Mouse (Mus musculus) limb, embryonic 12.5 days (tissue): ENCODE results near the gene Rdh5. TPM values are rescaled to one million over a fixed set of nuclear protein-coding genes. Genes with fewer than 3 reads are reported as not detected.

Source experiments
- ATAC-seq: fragments of 200-750 bp; cut with Nextera tagmentation; 2 replicates; pipeline ENCODE4 v1.8.0; 2017; ENCODE audit warnings: low read depth, moderate TSS enrichment; ENCODE audit not compliant: insufficient number of reproducible peaks, insufficient read depth, low FRiP score, low TSS enrichment
- H3K27ac ChIP-seq: fragments of 300-500 bp; sonication (generic); 2 replicates; pipeline ENCODE4 v1.5.1; 2016; ENCODE audit warnings: mild to moderate bottlenecking, moderate library complexity
- H3K27me3 ChIP-seq: fragments of 300-500 bp; sonication (generic); 2 replicates; pipeline ENCODE4 v1.6.1; 2016; ENCODE audit warnings: mild to moderate bottlenecking, moderate library complexity
- H3K36me3 ChIP-seq: fragments of 300-500 bp; sonication (generic); 2 replicates; pipeline ENCODE4 v1.6.1; 2016; ENCODE audit warnings: mild to moderate bottlenecking, moderate library complexity
- H3K4me1 ChIP-seq: fragments of 300-500 bp; sonication (generic); replicated peaks from 2 replicates; pipeline ENCODE4 v1.6.1; 2016
- H3K4me2 ChIP-seq: fragments of 300-500 bp; sonication (generic); 2 replicates; pipeline ENCODE4 v1.6.1; 2016; ENCODE audit warnings: mild to moderate bottlenecking, moderate library complexity
- H3K4me3 ChIP-seq: fragments of 300-500 bp; sonication (generic); replicated peaks from 2 replicates; pipeline ENCODE4 v1.5.1; 2016; ENCODE audit warnings: mild to moderate bottlenecking
- H3K9ac ChIP-seq: fragments of 300-500 bp; sonication (generic); replicated peaks from 2 replicates; pipeline ENCODE4 v1.6.1; 2016; ENCODE audit warnings: mild to moderate bottlenecking, moderate library complexity
- H3K9me3 ChIP-seq: fragments of 300-500 bp; sonication (generic); 2 replicates; pipeline ENCODE4 v1.6.1; 2016; ENCODE audit warnings: mild to moderate bottlenecking, moderate library complexity
- WGBS: fragments of 180-500 bp; shearing (Covaris S2); methylation state at CpG from one replicate; pipeline ENCODE4 v1.1.7; 2016; 5-methylcytosine and 5-hydroxymethylcytosine counted together
- polyA plus RNA-seq: library from polyadenylated mRNA; unstranded; fragments of >200 nt; fragmentation: Nextera tagmentation; extraction: Ambion mirVana; gene quantifications from 2 replicates; pipeline ENCODE4 v1.2.1, GENCODE M21; 2016

Gene Rdh5
- polyA plus RNA-seq, 1 experiment from 2014 or later: 11.4 TPM

DNA sequence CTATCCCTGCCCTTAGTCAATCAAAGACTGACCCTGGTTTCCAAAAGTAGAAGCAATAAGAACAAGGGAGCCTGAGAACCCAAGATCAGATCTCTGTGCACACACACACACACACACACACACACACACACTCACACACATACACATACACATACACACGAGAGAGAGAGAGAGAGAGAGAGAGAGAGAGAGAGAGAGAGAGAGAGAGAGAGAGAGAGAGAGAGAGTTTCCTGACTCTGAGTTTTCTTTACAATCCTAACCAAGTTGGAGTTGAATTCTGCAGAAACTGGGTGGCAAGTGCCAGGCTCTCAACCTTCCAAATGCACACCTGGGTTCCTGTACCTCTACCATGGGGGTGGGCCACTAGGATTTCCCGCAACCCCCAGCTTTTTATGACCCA is 32.8 kb downstream of the Rdh5 start:
- Histone ChIP-seq H3K9ac (peak overlapping the region; percentile 86), H3K27me3 (no peaks in the 10 kb centered on the region), H3K4me1 (peaks cover 38% of the 10 kb centered on the region), H3K9me3 (no peaks in the 10 kb centered on the region), H3K4me3 (peak overlapping the region; percentile 87), H3K27ac (peak overlapping the region; percentile 97), H3K36me3 (peaks cover 34% of the 10 kb centered on the region), H3K4me2 (peak overlapping the region; percentile 86)
- ATAC-seq: no peak
- WGBS: 0% methylated on average over 1 of the region's 2 CpGs

DNA sequence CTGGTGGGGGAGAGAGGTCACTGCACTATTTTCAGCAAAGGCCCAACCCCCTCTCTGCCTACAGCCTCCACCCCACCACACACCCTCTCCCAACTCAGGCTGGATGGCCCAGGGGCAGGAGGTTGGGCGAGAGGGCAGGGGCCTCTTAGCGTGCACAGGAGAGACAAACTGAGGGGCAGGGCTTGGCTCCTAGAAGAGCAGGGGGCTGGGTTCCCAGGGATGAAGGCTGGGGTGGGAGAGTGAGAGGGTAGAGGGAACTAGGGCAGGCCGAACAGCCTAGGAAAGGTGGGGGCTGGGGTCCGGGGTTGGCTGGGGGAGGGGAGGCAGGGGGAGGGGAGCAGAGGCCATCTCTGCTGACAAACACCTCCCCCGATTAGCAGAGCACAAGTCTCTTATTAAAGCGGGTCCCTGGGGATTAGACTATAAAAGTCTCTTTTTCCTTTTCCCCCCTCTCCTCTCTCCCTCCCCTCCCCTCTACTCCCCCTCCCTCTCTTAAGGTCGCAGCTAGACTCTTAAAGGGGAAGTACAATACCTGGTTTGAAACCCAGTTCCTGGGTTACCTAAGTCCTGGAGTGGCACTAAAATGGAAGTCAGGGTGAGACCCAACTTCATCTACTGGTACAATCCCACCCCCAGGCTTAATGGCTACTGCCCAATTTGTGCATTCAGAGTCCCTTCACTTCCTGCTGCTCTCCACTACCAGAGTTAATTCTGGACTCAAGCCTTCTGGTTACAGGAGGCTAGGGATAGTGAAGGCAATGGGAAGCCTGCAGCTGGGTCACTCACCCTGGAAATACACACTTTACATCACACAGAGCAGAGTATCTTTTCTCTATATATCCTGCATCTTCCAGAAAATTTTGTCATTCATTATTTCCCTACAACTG is 33.5 kb downstream of the Rdh5 start:
- Histone ChIP-seq H3K27me3 (no peaks in the 10 kb centered on the region), H3K4me3 (peak overlapping the region; percentile 87), H3K27ac (peak overlapping the region; percentile 97), H3K36me3 (peaks cover 40% of the 10 kb centered on the region), H3K4me2 (peak overlapping the region; percentile 86), H3K4me1 (peaks cover 37% of the 10 kb centered on the region), H3K9me3 (no peaks in the 10 kb centered on the region), H3K9ac (peak overlapping the region; percentile 86)
- peak; percentile 77 for ATAC-seq
- WGBS: 1% methylated on average over 7 of the region's 7 CpGs

DNA sequence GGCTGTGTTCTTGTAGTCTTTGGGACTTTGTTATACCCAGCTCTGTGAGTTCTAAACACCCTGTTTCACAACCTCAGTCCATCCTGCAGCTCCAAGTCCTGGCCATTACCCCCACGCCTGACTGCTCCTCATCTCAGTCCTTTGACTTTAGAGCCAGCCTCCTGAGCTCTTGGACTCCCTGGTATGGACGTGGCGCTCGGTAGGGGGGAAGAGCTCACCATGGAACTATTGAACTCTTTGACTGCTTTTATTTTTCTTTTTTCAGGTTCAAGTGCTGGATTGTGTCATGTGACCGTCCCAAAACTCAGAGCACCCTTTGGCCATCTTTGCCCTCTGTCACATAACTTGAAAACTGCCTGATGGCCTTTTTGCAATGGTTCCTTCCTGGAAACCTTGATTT is 40.6 kb downstream of the Rdh5 start:
- no peaks in the 10 kb centered on the region for H3K27me3 ChIP-seq
- no peak overlapping the region for H3K27ac ChIP-seq
- no peak for ATAC-seq
- H3K4me2 ChIP-seq: no peak overlapping the region
- H3K4me1 ChIP-seq: peaks cover 8% of the 10 kb centered on the region; the same call in 1 of the 2 replicates
- peaks cover 84% of the 10 kb centered on the region for H3K36me3 ChIP-seq
- no peak overlapping the region for H3K4me3 ChIP-seq
- WGBS: 85% methylated on average over 5 of the region's 5 CpGs
- no peaks in the 10 kb centered on the region for H3K9me3 ChIP-seq
- H3K9ac ChIP-seq: no peak overlapping the region

DNA sequence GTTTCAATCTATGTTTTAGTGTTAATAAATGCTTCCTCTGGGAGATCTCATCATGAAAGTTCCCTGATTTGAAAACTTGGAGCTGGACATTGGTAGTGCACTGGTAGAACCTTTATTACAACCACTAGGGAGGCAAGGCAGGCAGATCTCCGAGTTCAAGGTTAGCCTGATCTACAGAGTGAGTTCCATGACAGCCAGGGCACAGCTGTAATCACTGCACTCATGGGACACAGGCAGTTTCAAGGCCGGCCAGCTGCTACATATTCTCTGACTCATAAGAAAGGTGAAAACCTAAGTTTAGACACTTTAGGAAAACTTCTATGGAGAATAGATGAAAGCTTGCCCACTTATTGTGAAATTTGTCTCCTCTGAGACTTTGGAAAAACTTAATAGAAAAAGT is 43.9 kb downstream of the Rdh5 start:
- 84% methylated on average over 2 of the region's 2 CpGs for WGBS
- Histone ChIP-seq H3K4me2 (no peak overlapping the region), H3K27me3 (no peaks in the 10 kb centered on the region), H3K4me1 (no peaks in the 10 kb centered on the region), H3K36me3 (peaks cover 79% of the 10 kb centered on the region), H3K9ac (no peak overlapping the region), H3K27ac (no peak overlapping the region), H3K4me3 (no peak overlapping the region), H3K9me3 (no peaks in the 10 kb centered on the region)
- ATAC-seq: no peak

DNA sequence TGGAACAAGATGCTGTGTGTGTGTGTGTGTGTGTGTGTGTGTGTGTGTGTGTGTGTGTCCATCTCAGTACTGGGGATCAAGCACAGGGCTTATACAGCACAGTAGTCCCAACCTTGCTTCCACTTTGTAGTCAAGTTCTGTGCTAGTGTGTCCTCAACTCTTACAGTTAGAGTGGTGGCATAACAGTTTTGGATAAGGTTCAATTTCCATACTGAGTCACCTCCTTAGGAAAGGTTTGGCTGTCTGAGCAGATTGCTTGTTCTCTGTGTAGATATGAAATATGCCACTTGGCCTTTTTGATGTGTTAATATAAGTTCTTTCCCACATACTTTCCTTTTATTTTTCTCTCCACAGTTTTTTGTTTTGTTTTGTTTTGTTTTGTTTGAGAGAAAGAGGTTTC is 44.4 kb downstream of the Rdh5 start:
- Histone ChIP-seq H3K27ac (no peak overlapping the region), H3K9me3 (no peaks in the 10 kb centered on the region), H3K36me3 (peaks cover 79% of the 10 kb centered on the region), H3K9ac (no peak overlapping the region), H3K27me3 (no peaks in the 10 kb centered on the region), H3K4me2 (no peak overlapping the region), H3K4me3 (no peak overlapping the region), H3K4me1 (no peaks in the 10 kb centered on the region)
- no peak for ATAC-seq

DNA sequence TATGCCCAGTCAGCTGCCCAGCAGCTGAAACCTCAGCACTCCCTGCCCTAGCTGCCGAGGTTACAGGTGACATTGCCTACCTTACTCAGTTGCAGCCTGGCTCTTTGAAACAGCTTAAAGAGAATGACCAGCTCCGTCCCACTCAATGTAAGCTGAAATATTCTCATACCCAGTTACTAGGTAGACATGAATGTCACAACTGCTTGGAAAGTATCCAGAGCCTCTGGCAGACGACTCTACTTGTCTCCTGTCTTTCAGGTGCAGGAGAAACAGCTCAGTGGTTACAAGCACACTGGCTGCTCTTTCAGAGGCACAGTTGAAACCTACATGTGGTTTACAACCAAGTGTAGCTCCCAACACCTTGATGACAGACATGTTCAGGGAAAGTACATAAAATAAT is 52.3 kb downstream of the Rdh5 start:
- Histone ChIP-seq H3K4me3 (no peak overlapping the region), H3K4me2 (no peak overlapping the region), H3K4me1 (no peaks in the 10 kb centered on the region), H3K27me3 (no peaks in the 10 kb centered on the region), H3K27ac (no peak overlapping the region), H3K9me3 (no peaks in the 10 kb centered on the region), H3K9ac (no peak overlapping the region), H3K36me3 (peaks cover 68% of the 10 kb centered on the region)
- no peak for ATAC-seq
- WGBS: 85% methylated on average over 3 of the region's 3 CpGs

DNA sequence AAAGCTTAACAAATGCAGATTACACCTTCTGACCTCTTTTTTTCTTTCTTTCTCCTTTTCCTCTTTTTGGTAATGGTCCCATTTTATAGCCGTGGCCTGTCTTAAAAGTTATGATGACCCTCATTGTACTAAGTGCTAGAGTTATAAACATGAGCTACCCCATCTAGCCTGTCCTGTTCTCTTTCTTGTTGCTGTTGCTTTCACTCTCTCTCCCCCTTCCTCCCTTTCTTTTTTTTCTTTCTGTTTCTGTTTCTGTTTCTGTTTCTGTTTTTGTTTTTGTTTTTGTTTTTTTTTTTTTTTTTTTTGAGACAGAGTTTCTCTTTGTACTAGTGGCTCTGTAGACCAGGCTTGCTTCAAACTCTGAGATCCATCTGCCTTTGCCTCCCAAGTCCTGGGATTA is 56.2 kb downstream of the Rdh5 start:
- no peak for ATAC-seq
- peaks cover 54% of the 10 kb centered on the region for H3K36me3 ChIP-seq
- no peaks in the 10 kb centered on the region for H3K9me3 ChIP-seq
- no peak overlapping the region for H3K4me3 ChIP-seq
- no peak overlapping the region for H3K9ac ChIP-seq
- no peaks in the 10 kb centered on the region for H3K4me1 ChIP-seq
- no peak overlapping the region for H3K4me2 ChIP-seq
- H3K27me3 ChIP-seq: no peaks in the 10 kb centered on the region
- H3K27ac ChIP-seq: no peak overlapping the region
- WGBS: 100% methylated on average over 1 of the region's 1 CpGs

DNA sequence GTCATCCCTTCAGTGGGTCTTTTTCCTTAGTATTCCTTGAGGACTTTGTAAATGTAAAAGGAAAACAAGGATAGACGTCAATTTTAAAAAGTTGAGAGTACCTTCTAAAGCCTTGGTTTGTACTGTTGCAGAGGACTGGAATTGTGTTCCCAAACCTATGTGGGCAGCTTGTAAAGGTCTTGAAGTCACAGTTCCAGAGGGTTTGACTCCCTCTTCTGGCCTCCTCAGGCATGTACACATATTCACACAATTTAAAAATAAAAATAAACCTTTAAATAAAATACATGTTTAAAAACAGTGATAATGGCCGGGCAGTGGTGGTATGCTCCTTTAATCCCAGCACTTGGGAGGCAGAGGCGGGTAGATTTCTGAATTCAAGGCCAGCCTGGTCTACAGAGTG is 56.6 kb downstream of the Rdh5 start:
- ATAC-seq: no peak
- Histone ChIP-seq H3K9me3 (no peaks in the 10 kb centered on the region), H3K4me2 (no peak overlapping the region), H3K4me3 (no peak overlapping the region), H3K27me3 (no peaks in the 10 kb centered on the region), H3K36me3 (peaks cover 53% of the 10 kb centered on the region), H3K27ac (no peak overlapping the region), H3K4me1 (no peaks in the 10 kb centered on the region), H3K9ac (no peak overlapping the region)
- WGBS: 88% methylated on average over 3 of the region's 3 CpGs

Other genes starting within 250 kb of the Rdh5 start
- gene Suox, start 248.8 kb downstream of the Rdh5 start, polyA plus RNA-seq: 14.7 and 16.7 TPM in 2 replicates
- 72.7 and 78.2 TPM in 2 replicates for gene Rab5b, start 226.6 kb downstream of the Rdh5 start, polyA plus RNA-seq
- gene Pmel, start 218.7 kb downstream of the Rdh5 start, polyA plus RNA-seq: 0.71 and 1.2 TPM in 2 replicates
- 147 and 161 TPM in 2 replicates for gene Cdk2, start 217.9 kb downstream of the Rdh5 start, polyA plus RNA-seq
- gene Dgka, start 178.0 kb downstream of the Rdh5 start, polyA plus RNA-seq: 8.4 and 8.9 TPM in 2 replicates
- 54.2 and 55.2 TPM in 2 replicates for gene Pym1, start 175.0 kb downstream of the Rdh5 start, polyA plus RNA-seq
- gene Mmp19, start 132.0 kb downstream of the Rdh5 start, polyA plus RNA-seq: 0.36 and 0.50 TPM in 2 replicates
- gene Dnajc14, start 118.8 kb downstream of the Rdh5 start, polyA plus RNA-seq: 56.4 and 58.0 TPM in 2 replicates
- 22.6 and 23.4 TPM in 2 replicates for gene Tmem198b, start 118.5 kb downstream of the Rdh5 start, polyA plus RNA-seq
- 241 and 260 TPM in 2 replicates for gene Sarnp, start 105.6 kb downstream of the Rdh5 start, polyA plus RNA-seq
- 27.9 and 31.6 TPM in 2 replicates for gene Ormdl2, start 101.2 kb downstream of the Rdh5 start, polyA plus RNA-seq
- gene Gdf11, start 31.2 kb downstream of the Rdh5 start, polyA plus RNA-seq: 15.2 and 20.7 TPM in 2 replicates
- gene Cd63, start 21.9 kb downstream of the Rdh5 start, polyA plus RNA-seq: 522 and 547 TPM in 2 replicates
- 197 and 202 TPM in 2 replicates for gene Bloc1s1, start 1.1 kb upstream of the Rdh5 start, polyA plus RNA-seq
- 1.3 and 1.7 TPM in 2 replicates for gene Itga7, start 10.9 kb upstream of the Rdh5 start, polyA plus RNA-seq
- not detected in 2 replicates for gene Mettl7b, start 38.1 kb upstream of the Rdh5 start, polyA plus RNA-seq
- gene Olfr9, start 66.5 kb upstream of the Rdh5 start, polyA plus RNA-seq: not detected in 2 replicates
- not detected in 2 replicates for gene Olfr763, start 87.9 kb upstream of the Rdh5 start, polyA plus RNA-seq
- gene Olfr764-ps1, start 117.0 kb upstream of the Rdh5 start, polyA plus RNA-seq: not detected in 2 replicates
- not detected in 2 replicates for gene Olfr765, start 127.1 kb upstream of the Rdh5 start, polyA plus RNA-seq
- not detected in 2 replicates for gene Olfr766-ps1, start 146.1 kb upstream of the Rdh5 start, polyA plus RNA-seq
- gene Olfr767, start 160.0 kb upstream of the Rdh5 start, polyA plus RNA-seq: not detected in 2 replicates
- not detected in 2 replicates for gene Olfr768, start 176.5 kb upstream of the Rdh5 start, polyA plus RNA-seq
- gene Olfr769, start 195.0 kb upstream of the Rdh5 start, polyA plus RNA-seq: not detected in 2 replicates
- gene Olfr770, start 216.1 kb upstream of the Rdh5 start, polyA plus RNA-seq: not detected in 2 replicates
- gene Olfr771, start 241.9 kb upstream of the Rdh5 start, polyA plus RNA-seq: not detected in 2 replicates